Mouse (Mus musculus) heart, adult 2 months (tissue): Measurements from ENCODE around the gene Mxra7. TPM values are rescaled to one million over a fixed set of nuclear protein-coding genes. Genes with fewer than 3 reads are reported as not detected.
A peak's percentile ranks its signal among the peaks of the same experiment; 100 is the strongest.

Experiments
- DNase-seq, 2 experiments: peaks; one replicate each; pipeline ENCODE4 v3.0.0; 2021
- H3K27ac ChIP-seq: fragments of 200-600 bp; 2 replicates; pipeline ENCODE4 v1.8.1; 2022
- H3K27me3 ChIP-seq: fragments of 200-500 bp; 2 replicates; pipeline ENCODE4 v1.6.1; 2012; ENCODE audit warnings: mild to moderate bottlenecking, low read length, inconsistent platforms, mixed read lengths; ENCODE audit not compliant: control insufficient read depth, insufficient read depth
- H3K36me3 ChIP-seq: fragments of 200-500 bp; 2 replicates; pipeline ENCODE4 v1.6.1; 2012; ENCODE audit warnings: low read length, inconsistent platforms; ENCODE audit not compliant: control insufficient read depth, insufficient read depth
- H3K4me1 ChIP-seq: fragments of 200-500 bp; 2 replicates; pipeline ENCODE4 v1.6.1; 2011; ENCODE audit warnings: low read length; ENCODE audit not compliant: control insufficient read depth, insufficient read depth
- H3K4me3 ChIP-seq: fragments of 200-600 bp; 2 replicates; pipeline ENCODE4 v1.8.1; 2022
- H3K79me2 ChIP-seq: fragments of 200-500 bp; replicated peaks from 2 replicates; pipeline ENCODE4 v1.6.1; 2012; ENCODE audit warnings: mild to moderate bottlenecking, inconsistent platforms, low read length, moderate library complexity, mixed read lengths; ENCODE audit not compliant: control insufficient read depth, insufficient read depth
- H3K9ac ChIP-seq: fragments of 200-500 bp; 2 replicates; pipeline ENCODE4 v1.6.1; 2012; ENCODE audit warnings: low read depth, mild to moderate bottlenecking, control low read depth, inconsistent platforms, low read length, mixed read lengths
- CTCF ChIP-seq: fragments of 200-600 bp; IDR thresholded peaks from 2 replicates; pipeline ENCODE4 v1.8.1; 2022; ENCODE audit warnings: antibody characterized with exemption, mild to moderate bottlenecking, moderate library complexity
- EP300 ChIP-seq: fragments of 200-500 bp; IDR thresholded peaks from 2 replicates; pipeline ENCODE4 v1.6.1; 2011; ENCODE audit warnings: low read depth, low read length, control low read depth; ENCODE audit not compliant: insufficient read depth
- POLR2A ChIP-seq: fragments of 200-500 bp; IDR thresholded peaks from 2 replicates; pipeline ENCODE4 v1.6.1; 2011; ENCODE audit warnings: mild to moderate bottlenecking, low read depth, low read length, control low read depth; ENCODE audit not compliant: insufficient read depth
- WGBS: fragments of 180-500 bp; shearing (Covaris S2); methylation state at CpG from one replicate; pipeline ENCODE4 v1.1.7; 2018; 5-methylcytosine and 5-hydroxymethylcytosine counted together
- intact Hi-C: fragments of 180-260 bp; cut with DNase I; formaldehyde crosslinking; loops from one replicate; pipeline ENCODE4 v1.15.1; 2025
- polyA plus RNA-seq: library from polyadenylated mRNA; depleted of rRNA; stranded (reverse); fragments of >200 nt; gene quantifications from 2 replicates; pipeline ENCODE4 v1.2.3, GENCODE M21; 2012
- total RNA-seq, 2 experiments: library from RNA; stranded (reverse); gene quantifications; 2 replicates each; pipeline ENCODE4 v1.2.3; 2021

Gene Mxra7
- total and polyA plus RNA-seq, 3 experiments = 10.4 to 19.4 (median 15.1) TPM

DNA sequence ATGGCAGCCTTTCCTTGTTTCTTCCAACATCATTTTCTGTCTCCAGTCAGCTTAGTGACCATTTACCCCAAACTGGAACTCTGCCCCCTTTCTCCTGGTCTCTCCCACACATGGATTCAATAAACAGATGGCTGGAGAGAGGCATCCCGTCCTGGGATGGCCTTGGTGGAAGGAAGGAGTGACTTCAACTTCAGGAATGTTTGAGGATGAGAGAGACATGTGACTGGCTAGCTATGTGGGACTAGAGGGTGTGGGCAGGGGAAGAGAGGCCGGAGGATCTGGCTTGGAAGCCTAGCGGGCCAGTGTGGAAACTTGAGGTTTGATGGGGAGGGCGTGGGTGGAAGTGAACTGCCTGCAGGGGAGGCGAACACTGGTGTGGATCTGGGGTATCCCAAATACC lies 11.1 kb downstream of the Mxra7 start:
- H3K27ac ChIP-seq = peak overlapping the region; percentile 26
- no peaks in the 10 kb centered on the region; the same call in 1 of the 2 replicates for H3K79me2 ChIP-seq
- WGBS = 35% methylated on average over 5 of the region's 5 CpGs
- intact Hi-C loops = loop anchor here (10.0 kb wide), 1 partner anchor 322 kb away; the partner anchor contains the start of gene Prpsap1
- H3K9ac ChIP-seq = no peak overlapping the region
- TF ChIP-seq EP300 (peak; percentile 60; the same call in 1 of the 2 replicates), POLR2A (no peak)
- peak in 1 of 2 experiments; percentile 59 for DNase-seq
- no peak overlapping the region for H3K4me3 ChIP-seq
- peaks cover 45% of the 10 kb centered on the region for H3K4me1 ChIP-seq
- H3K36me3 ChIP-seq = no peaks in the 10 kb centered on the region
- no peaks in the 10 kb centered on the region for H3K27me3 ChIP-seq

GRCm38 (mm10) chr11:116814884-116815415 lies 12.9 kb downstream of the Mxra7 start:
- no peak for DNase-seq
- Histone ChIP-seq H3K27ac (peak overlapping the region; percentile 91), H3K36me3 (no peaks in the 10 kb centered on the region), H3K4me1 (peaks cover 30% of the 10 kb centered on the region), H3K4me3 (no peak overlapping the region), H3K79me2 (no peaks in the 10 kb centered on the region; the same call in 1 of the 2 replicates), H3K9ac (peak overlapping the region; percentile 47), H3K27me3 (no peaks in the 10 kb centered on the region)
- no peak for TF ChIP-seq CTCF
- no peak for TF ChIP-seq POLR2A
- 0 out of 2 replicates have a peak, but pooled peaks have one; percentile 5 for TF ChIP-seq EP300
- intact Hi-C loops = loop anchor here (10.0 kb wide), 1 partner anchor 320 kb away; the partner anchor contains the start of gene Prpsap1
- 38% methylated on average over 7 of the region's 7 CpGs for WGBS

GRCm38 (mm10) chr11:116814076-116814883 lies 13.6 kb downstream of the Mxra7 start:
- no peak overlapping the region for H3K4me3 ChIP-seq
- H3K79me2 ChIP-seq = no peaks in the 10 kb centered on the region; the same call in 1 of the 2 replicates
- DNase-seq = peak; percentile 77 to 83
- H3K27ac ChIP-seq = peak overlapping the region; percentile 91
- H3K36me3 ChIP-seq = no peaks in the 10 kb centered on the region
- peak overlapping the region; percentile 47 for H3K9ac ChIP-seq
- H3K4me1 ChIP-seq = peaks cover 24% of the 10 kb centered on the region
- no peaks in the 10 kb centered on the region for H3K27me3 ChIP-seq
- intact Hi-C loops = loop anchor here (10.0 kb wide), 1 partner anchor 319 kb away; the partner anchor contains the start of gene Prpsap1
- WGBS = 23% methylated on average over 20 of the region's 20 CpGs
- TF ChIP-seq POLR2A (peak; percentile 31; the same call in 1 of the 2 replicates), EP300 (0 out of 2 replicates have a peak, but pooled peaks have one; percentile 23), CTCF (peak; percentile 16)

DNA sequence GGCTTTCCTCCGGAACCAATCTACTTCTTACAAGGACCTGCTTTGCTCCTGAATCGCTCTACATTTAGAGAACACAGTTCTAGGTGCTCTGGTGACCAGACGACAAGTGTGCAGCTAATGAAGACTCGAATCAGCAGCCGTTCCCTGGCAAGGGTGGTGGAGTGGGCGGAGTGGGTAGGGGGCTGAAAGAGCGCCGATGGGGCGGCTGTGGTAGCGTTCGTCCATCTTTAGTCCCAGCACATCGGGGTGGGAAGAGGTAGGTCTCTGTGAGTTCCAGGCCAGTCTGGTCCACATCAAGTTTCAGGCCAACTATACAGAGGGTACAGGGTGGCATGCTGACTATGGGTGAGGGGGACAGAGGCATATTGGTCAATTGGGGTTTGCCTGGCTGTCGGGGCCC lies 14.2 kb downstream of the Mxra7 start:
- Histone ChIP-seq H3K27me3 (no peaks in the 10 kb centered on the region), H3K4me3 (no peak overlapping the region), H3K79me2 (no peaks in the 10 kb centered on the region; the same call in 1 of the 2 replicates), H3K4me1 (peaks cover 24% of the 10 kb centered on the region), H3K9ac (0 out of 2 replicates have a peak overlapping the region, but pooled peaks have one; percentile 15), H3K27ac (peak overlapping the region; percentile 91), H3K36me3 (no peaks in the 10 kb centered on the region)
- TF ChIP-seq CTCF (no peak), EP300 (no peak), POLR2A (no peak)
- 81% methylated on average over 13 of the region's 13 CpGs for WGBS
- no peak for DNase-seq
- intact Hi-C loops = loop anchor here (10.0 kb wide), 1 partner anchor 319 kb away; the partner anchor contains the start of gene Prpsap1

DNA sequence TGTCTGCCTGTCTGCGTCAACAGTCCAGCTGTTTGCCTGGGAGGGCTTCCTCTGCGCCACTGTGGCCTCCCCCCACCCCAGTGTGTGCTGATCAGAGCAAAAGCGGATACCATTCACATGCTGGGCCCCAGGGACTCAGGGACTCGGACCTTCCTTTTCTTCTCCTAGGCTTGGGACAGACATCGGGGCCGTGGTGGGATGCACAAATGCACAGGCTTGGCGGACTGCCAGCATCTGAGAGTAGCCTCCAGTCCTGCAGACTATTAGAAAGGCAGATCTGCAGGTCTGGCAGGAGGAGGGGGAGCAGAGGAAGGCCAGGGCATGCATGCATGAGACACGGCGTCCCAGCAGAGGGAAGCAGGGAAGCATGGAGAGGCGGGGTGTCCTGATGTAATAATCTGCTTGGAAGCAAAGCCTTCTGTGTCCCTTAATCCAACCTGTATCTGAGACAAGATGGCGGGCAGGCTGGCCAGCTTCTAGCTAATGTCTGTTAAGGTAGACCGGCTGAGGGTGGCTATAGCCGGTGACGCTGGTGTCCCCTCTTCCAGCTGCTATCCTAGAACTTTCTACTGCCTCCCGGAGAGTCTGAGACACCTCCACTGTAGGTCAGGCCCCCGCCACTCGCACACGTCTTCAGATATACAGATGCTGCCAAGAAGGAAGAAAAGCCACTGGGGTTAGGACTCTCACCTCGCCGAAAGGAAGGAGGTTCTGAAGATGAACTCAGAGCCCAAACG lies 14.9 kb downstream of the Mxra7 start:
- Histone ChIP-seq H3K4me1 (peaks cover 22% of the 10 kb centered on the region), H3K9ac (no peak overlapping the region)
- WGBS = 49% methylated on average over 21 of the region's 21 CpGs

More for the DNA sequence above, 14.9 kb downstream of the Mxra7 start:
- Histone ChIP-seq H3K36me3 (no peaks in the 10 kb centered on the region), H3K79me2 (no peaks in the 10 kb centered on the region), H3K27ac (peak overlapping the region; percentile 91), H3K27me3 (no peaks in the 10 kb centered on the region), H3K4me3 (no peak overlapping the region)
- intact Hi-C loops = loop anchor here (10.0 kb wide), 1 partner anchor 318 kb away; the partner anchor contains the start of gene Prpsap1
- TF ChIP-seq POLR2A (no peak), EP300 (0 out of 2 replicates have a peak, but pooled peaks have one; percentile 10)
- DNase-seq = peak; percentile 58 to 62
